Mouse (Mus musculus) thymus, adult 2 months (tissue): ENCODE data around the gene Myrip.

Experiments used
- CTCF ChIP-seq: fragments of 200-500 bp; IDR thresholded peaks from 2 replicates; pipeline ENCODE4 v1.5.1; 2012; ENCODE audit warnings: mild to moderate bottlenecking, control low read depth, low read length, moderate library complexity, borderline replicate concordance; ENCODE audit not compliant: control insufficient read depth, poor library complexity, insufficient read depth; ENCODE audit errors: extremely low read depth
- POLR2A ChIP-seq: fragments of 200-500 bp; IDR thresholded peaks from 2 replicates; pipeline ENCODE4 v1.6.1; 2012; ENCODE audit warnings: mild to moderate bottlenecking, low read length, control low read depth, moderate library complexity; ENCODE audit not compliant: control insufficient read depth, poor library complexity, insufficient read depth; ENCODE audit errors: extremely low read depth

DNA sequence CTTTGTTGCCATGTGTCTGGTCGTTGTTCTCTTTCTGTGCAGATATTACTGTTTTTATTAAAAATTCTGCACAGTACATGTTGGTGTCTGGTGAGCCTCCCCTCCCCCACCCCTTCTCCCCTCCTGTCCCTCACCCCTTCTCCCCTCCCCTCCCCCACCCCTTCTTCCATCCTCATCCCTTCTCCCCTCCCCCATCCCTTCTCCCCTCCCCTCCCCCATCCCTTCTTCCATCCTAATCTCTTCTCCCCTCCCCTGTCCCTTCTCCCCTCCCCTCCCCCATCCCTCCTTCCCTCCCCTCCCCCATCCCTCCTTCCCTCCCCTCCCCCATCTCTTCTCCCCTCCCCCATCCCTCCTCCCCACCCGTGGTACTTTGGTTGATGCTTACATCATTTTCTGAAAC is 135.5 kb downstream of the Myrip start:
- TF ChIP-seq CTCF, result no peak
- TF ChIP-seq POLR2A, result no peak
